Comparison of ENCODE assay signal across 13 mouse cellular contexts in genomic region chr6:116412546-116413325, GRCm38 (mm10).
"Had no signal": no experiment of that assay in that cellular context is flagged by ENCODE, and none has a peak within 500 bp of the region (broad histone marks: within the 10 kb centered on the region; RNA-seq: fewer than 3 reads in every experiment).

No protein-coding gene starts in this region.

- H3K9me3 ChIP-seq: kidney, embryonic 15.5 days; limb, embryonic 15.5 days; lung, embryonic 15.5 days; neural tube, embryonic 13.5 days had no signal

- H3K27ac ChIP-seq: kidney, embryonic 15.5 days; limb, embryonic 15.5 days; liver, embryonic 14.5 days; lung, embryonic 15.5 days; neural tube, embryonic 13.5 days had no signal

- H3K27me3 ChIP-seq: kidney, embryonic 15.5 days; limb, embryonic 15.5 days; lung, embryonic 15.5 days; neural tube, embryonic 13.5 days had no signal

- ATAC-seq: intestine, embryonic 16.5 days had no signal

- H3K36me3 ChIP-seq: limb, embryonic 15.5 days; lung, embryonic 15.5 days had no signal

- DNase-seq: kidney, adult 2 months; kidney, postnatal 14 days; midbrain, embryonic 14.5 days; retina, postnatal 1 day; right cerebral cortex, postnatal 25 days; thymus, adult 2 months; thymus, postnatal 25 days had no signal

- H3K9ac ChIP-seq: kidney, embryonic 15.5 days; limb, embryonic 15.5 days; liver, embryonic 14.5 days; lung, embryonic 15.5 days; neural tube, embryonic 13.5 days had no signal

- H3K4me1 ChIP-seq: kidney, embryonic 15.5 days; limb, embryonic 15.5 days; lung, embryonic 15.5 days; neural tube, embryonic 13.5 days had no signal

- H3K4me2 ChIP-seq: kidney, embryonic 15.5 days; limb, embryonic 15.5 days; lung, embryonic 15.5 days; neural tube, embryonic 13.5 days had no signal

- H3K4me3 ChIP-seq: kidney, embryonic 15.5 days; limb, embryonic 15.5 days; lung, embryonic 15.5 days; neural tube, embryonic 13.5 days had no signal
